Mouse (Mus musculus) heart, postnatal 0 days (tissue): ENCODE results near the gene Kmt5b. TPM values are rescaled to one million over a fixed set of nuclear protein-coding genes. Genes with fewer than 3 reads are reported as not detected.

Experiments used
- ATAC-seq: fragments of 200-750 bp; cut with Nextera tagmentation; 2 replicates; pipeline ENCODE4 v1.8.0; 2017; ENCODE audit warnings: low read depth, moderate number of reproducible peaks, moderate library complexity; ENCODE audit not compliant: insufficient read depth
- DNase-seq: peaks from one replicate; pipeline ENCODE4 v3.0.0-alpha.2; 2016; ENCODE audit warnings: low spot score
- H3K27ac ChIP-seq: fragments of 300-500 bp; sonication (generic); 2 replicates; pipeline ENCODE4 v1.5.1; 2014; ENCODE audit warnings: low read depth, mild to moderate bottlenecking
- H3K27me3 ChIP-seq: fragments of 300-500 bp; sonication (generic); 2 replicates; pipeline ENCODE4 v1.6.1; 2014; ENCODE audit warnings: low read length, mixed read lengths; ENCODE audit not compliant: control insufficient read depth, insufficient read depth
- H3K36me3 ChIP-seq: fragments of 300-500 bp; sonication (generic); replicated peaks from 2 replicates; pipeline ENCODE4 v1.6.1; 2014; ENCODE audit warnings: low read length, mixed read lengths; ENCODE audit not compliant: control insufficient read depth, insufficient read depth
- H3K4me1 ChIP-seq: fragments of 300-500 bp; sonication (generic); 2 replicates; pipeline ENCODE4 v1.6.1; 2014; ENCODE audit warnings: antibody characterized with exemption; ENCODE audit not compliant: control insufficient read depth, insufficient read depth
- H3K4me2 ChIP-seq: fragments of 300-500 bp; sonication (generic); 2 replicates; pipeline ENCODE4 v1.6.1; 2014; ENCODE audit warnings: low read depth, mild to moderate bottlenecking, low read length, moderate library complexity
- H3K4me3 ChIP-seq: fragments of 300-500 bp; sonication (generic); 2 replicates; pipeline ENCODE4 v1.5.1; 2014; ENCODE audit warnings: low read depth, low read length
- H3K9ac ChIP-seq: fragments of 300-500 bp; sonication (generic); replicated peaks from 2 replicates; pipeline ENCODE4 v1.6.1; 2014; ENCODE audit warnings: low read depth, low read length, mixed read lengths
- H3K9me3 ChIP-seq: fragments of 300-500 bp; sonication (generic); replicated peaks from 2 replicates; pipeline ENCODE4 v1.6.1; 2016; ENCODE audit warnings: low read length; ENCODE audit not compliant: control insufficient read depth
- CTCF ChIP-seq: IDR thresholded peaks from 2 replicates; pipeline ENCODE4 v1.5.1; 2016; ENCODE audit warnings: antibody characterized with exemption, control low read depth, low read depth
- EP300 ChIP-seq: IDR thresholded peaks from 2 replicates; pipeline ENCODE4 v1.6.1; 2016; ENCODE audit warnings: antibody characterized with exemption, low read depth
- WGBS: fragments of 180-500 bp; shearing (Covaris S2); extraction: QIAGEN DNeasy Blood & Tissue Kit; methylation state at CpG from one replicate; pipeline ENCODE4 v1.1.7; 2014; 5-methylcytosine and 5-hydroxymethylcytosine counted together
- polyA plus RNA-seq: library from polyadenylated mRNA; unstranded; fragments of >200 nt; fragmentation: Nextera tagmentation; extraction: Ambion mirVana; gene quantifications from 2 replicates; pipeline ENCODE4 v1.2.1, GENCODE M21; 2015
- total RNA-seq: library from RNA; depleted of rRNA; stranded (reverse); fragments of >200 nt; gene quantifications from 2 replicates; pipeline ENCODE4 v1.2.3, GENCODE M21; 2014; ENCODE audit warnings: low replicate concordance; rRNA removed

Kmt5b gene
- total RNA-seq (25.6 and 27.9 TPM in 2 replicates), polyA plus RNA-seq (15.5 and 16.2 TPM in 2 replicates)

DNA sequence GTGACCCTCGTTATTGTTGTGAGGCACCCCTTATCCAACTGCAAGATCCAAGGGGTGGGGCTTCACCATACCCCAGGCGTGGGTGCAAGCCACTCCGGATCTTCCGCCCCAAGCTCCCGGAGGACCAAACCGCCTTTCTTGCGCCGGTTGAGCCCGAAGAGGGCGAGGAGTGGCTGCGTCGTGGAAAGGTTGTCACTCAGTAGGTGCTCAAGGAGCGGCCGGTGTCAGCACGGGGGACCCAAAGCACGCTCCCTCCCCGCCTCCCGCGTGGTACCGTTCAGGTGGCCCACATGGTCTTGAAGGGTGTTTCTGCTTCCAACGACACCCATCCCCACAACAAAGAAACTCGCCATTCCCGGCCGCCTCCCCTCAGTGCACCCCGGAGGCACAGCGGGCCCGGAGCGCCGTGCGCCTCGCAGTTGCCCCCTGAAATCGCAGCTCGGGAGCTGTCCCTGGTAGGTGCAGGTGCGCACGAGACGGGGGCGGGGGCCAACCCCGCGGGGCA is at the start of gene Kmt5b:
Gene Kmt5b (plus strand): TSS at position 146 of the 505 bp plus-strand sequence.
- peak within 1 kb of the TSS; percentile 100 for H3K27ac ChIP-seq
- no peak for TF ChIP-seq CTCF
- no peak for TF ChIP-seq EP300
- ATAC-seq (peak; percentile 5), DNase-seq (peak; percentile 39)
- H3K4me1 ChIP-seq: peaks cover 15% of the 10 kb centered on the region
- peak within 1 kb of the TSS; percentile 94 for H3K4me2 ChIP-seq
- under 1% methylated on average over 39 of the region's 39 CpGs for WGBS
- no peaks in the 10 kb centered on the region for H3K36me3 ChIP-seq
- H3K27me3 ChIP-seq: no peaks in the 10 kb centered on the region
- H3K9me3 ChIP-seq: no peaks in the 10 kb centered on the region
- H3K9ac ChIP-seq: peak within 1 kb of the TSS; percentile 98
- H3K4me3 ChIP-seq: peak within 1 kb of the TSS; percentile 87

GRCm38 (mm10) chr19:3718481-3719361 is 48.5 kb upstream of the Kmt5b start:
- Histone ChIP-seq H3K36me3 (peaks cover 19% of the 10 kb centered on the region), H3K4me2 (peak overlapping the region; percentile 87), H3K9me3 (no peaks in the 10 kb centered on the region), H3K27me3 (no peaks in the 10 kb centered on the region), H3K9ac (peak overlapping the region; percentile 57; the same call in 1 of the 2 replicates), H3K27ac (0 out of 2 replicates have a peak overlapping the region, but pooled peaks have one; percentile 26), H3K4me3 (peak overlapping the region; percentile 49), H3K4me1 (0 out of 2 replicates have a peak, but pooled peaks cover 3% of the 10 kb centered on the region)
- DNase-seq (peak; percentile 71), ATAC-seq (peak; percentile 73)
- TF ChIP-seq EP300 (no peak), CTCF (peak; percentile 64)
- WGBS: 39% methylated on average over 19 of the region's 19 CpGs

DNA sequence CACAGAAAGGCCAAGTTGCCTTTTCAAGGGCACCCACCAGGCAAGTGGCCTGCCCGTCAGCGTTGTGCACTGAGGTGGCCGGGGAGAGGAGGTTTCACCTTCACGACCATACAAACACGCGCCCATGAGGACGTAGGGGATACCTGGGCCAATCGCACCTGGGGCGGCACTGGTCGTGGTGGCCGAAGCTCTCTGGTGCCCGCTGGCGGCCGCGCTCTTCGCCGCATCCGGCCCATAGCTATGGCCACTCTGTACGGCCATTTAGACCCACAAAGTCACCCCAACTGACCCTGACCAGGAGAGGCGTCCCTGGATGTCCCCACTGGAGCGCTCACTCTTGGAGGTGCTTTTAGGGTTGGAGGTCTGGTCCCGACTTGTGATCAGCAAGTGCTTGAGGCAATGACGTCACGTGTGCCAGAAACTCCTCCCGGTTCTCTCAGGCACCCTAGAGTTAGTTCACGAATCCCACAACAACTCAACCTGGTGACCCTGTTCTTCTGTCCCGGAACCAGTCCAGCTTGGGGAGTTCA is 47.8 kb upstream of the Kmt5b start:
- H3K4me2 ChIP-seq: peak overlapping the region; percentile 87
- no peaks in the 10 kb centered on the region for H3K27me3 ChIP-seq
- ATAC-seq (peak; percentile 83), DNase-seq (peak; percentile 26)
- no peak for TF ChIP-seq EP300
- TF ChIP-seq CTCF: peak; percentile 69
- peak overlapping the region; percentile 49 for H3K4me3 ChIP-seq
- H3K9me3 ChIP-seq: no peaks in the 10 kb centered on the region
- whole genome bisulfite sequencing: under 1% methylated on average over 27 of the region's 27 CpGs
- peak overlapping the region; percentile 26; the same call in 1 of the 2 replicates for H3K27ac ChIP-seq
- H3K36me3 ChIP-seq: peaks cover 19% of the 10 kb centered on the region
- H3K9ac ChIP-seq: peak overlapping the region; percentile 57
- H3K4me1 ChIP-seq: 0 out of 2 replicates have a peak, but pooled peaks cover 3% of the 10 kb centered on the region

- ATAC-seq (no peak), DNase-seq (no peak)
- Histone ChIP-seq H3K27ac (no peak overlapping the region), H3K36me3 (no peaks in the 10 kb centered on the region), H3K9ac (no peak overlapping the region), H3K4me1 (0 out of 2 replicates have a peak, but pooled peaks cover 3% of the 10 kb centered on the region), H3K27me3 (no peaks in the 10 kb centered on the region), H3K4me3 (no peak overlapping the region), H3K9me3 (no peaks in the 10 kb centered on the region), H3K4me2 (no peak overlapping the region)
- TF ChIP-seq CTCF (no peak), EP300 (no peak)
- WGBS: 94% methylated on average over 9 of the region's 9 CpGs
These were observed 44.1 kb upstream of the Kmt5b start for GRCm38 (mm10) chr19:3723170-3723569.

- Histone ChIP-seq H3K27me3 (no peaks in the 10 kb centered on the region), H3K4me1 (0 out of 2 replicates have a peak, but pooled peaks cover 3% of the 10 kb centered on the region), H3K27ac (no peak overlapping the region), H3K4me3 (no peak overlapping the region), H3K9me3 (no peaks in the 10 kb centered on the region), H3K4me2 (no peak overlapping the region), H3K36me3 (no peaks in the 10 kb centered on the region), H3K9ac (no peak overlapping the region)
- TF ChIP-seq EP300 (no peak), CTCF (peak; percentile 43)
- ATAC-seq (no peak), DNase-seq (no peak)
- WGBS: 79% methylated on average over 4 of the region's 4 CpGs
These were observed 43.3 kb upstream of the Kmt5b start for GRCm38 (mm10) chr19:3723904-3724303.
